Mouse (Mus musculus) mammary gland, adult 2 months (tissue): ENCODE results near the gene Syt16. TPM values are rescaled to one million over a fixed set of nuclear protein-coding genes. Genes with fewer than 3 reads are reported as not detected.

Experiments used
- polyA plus RNA-seq: library from polyadenylated mRNA; depleted of rRNA; stranded (reverse); fragments of >200 nt; gene quantifications from 2 replicates; pipeline ENCODE4 v1.2.3, GENCODE M21; 2012; ENCODE audit warnings: low replicate concordance; rRNA removed

Gene Syt16
- not detected in 2 replicates for polyA plus RNA-seq

GRCm38 (mm10) chr12:73997297-73998127, at the start of gene Syt16:
Gene Syt16, plus strand, starts transcription at chr12:73997661.

GRCm38 (mm10) chr12:73964291-73965281, 32.9 kb upstream of the Syt16 start, which contains the start of gene Snapc1:
Gene Snapc1, plus strand, starts transcription at chr12:73964481.

GRCm38 (mm10) chr12:74316344-74316973, 319.0 kb downstream of the Syt16 start, which contains the start of gene Gm11042:
Gene Gm11042, minus strand, starts transcription at chr12:74316394.

Other genes with a start within 250 kb of the Syt16 start
- 24.9 and 54.1 TPM in 2 replicates for gene Hif1a, start 96.3 kb upstream of the Syt16 start, polyA plus RNA-seq
- gene Gm49321, start 60.0 kb upstream of the Syt16 start, polyA plus RNA-seq = not detected in 2 replicates
- gene Snapc1, start 33.2 kb upstream of the Syt16 start, polyA plus RNA-seq = 7.7 and 8.0 TPM in 2 replicates